Mouse (Mus musculus) olfactory bulb, adult 2 months (tissue): ENCODE results near the gene AU022252.

Source experiments
- CTCF ChIP-seq: fragments of 200-500 bp; IDR thresholded peaks from 2 replicates; pipeline ENCODE4 v1.5.1; 2012; ENCODE audit warnings: low read depth, mild to moderate bottlenecking, low read length, moderate library complexity; ENCODE audit not compliant: insufficient read depth
- POLR2A ChIP-seq: fragments of 200-500 bp; IDR thresholded peaks from 2 replicates; pipeline ENCODE4 v1.6.1; 2012; ENCODE audit warnings: mild to moderate bottlenecking, low read depth, low read length, moderate library complexity; ENCODE audit not compliant: insufficient read depth

- TF ChIP-seq POLR2A (no peak), CTCF (no peak)
Measured at GRCm38 (mm10) chr4:119172919-119173650, 59.4 kb downstream of the AU022252 start.
